In the genomic region with DNA sequence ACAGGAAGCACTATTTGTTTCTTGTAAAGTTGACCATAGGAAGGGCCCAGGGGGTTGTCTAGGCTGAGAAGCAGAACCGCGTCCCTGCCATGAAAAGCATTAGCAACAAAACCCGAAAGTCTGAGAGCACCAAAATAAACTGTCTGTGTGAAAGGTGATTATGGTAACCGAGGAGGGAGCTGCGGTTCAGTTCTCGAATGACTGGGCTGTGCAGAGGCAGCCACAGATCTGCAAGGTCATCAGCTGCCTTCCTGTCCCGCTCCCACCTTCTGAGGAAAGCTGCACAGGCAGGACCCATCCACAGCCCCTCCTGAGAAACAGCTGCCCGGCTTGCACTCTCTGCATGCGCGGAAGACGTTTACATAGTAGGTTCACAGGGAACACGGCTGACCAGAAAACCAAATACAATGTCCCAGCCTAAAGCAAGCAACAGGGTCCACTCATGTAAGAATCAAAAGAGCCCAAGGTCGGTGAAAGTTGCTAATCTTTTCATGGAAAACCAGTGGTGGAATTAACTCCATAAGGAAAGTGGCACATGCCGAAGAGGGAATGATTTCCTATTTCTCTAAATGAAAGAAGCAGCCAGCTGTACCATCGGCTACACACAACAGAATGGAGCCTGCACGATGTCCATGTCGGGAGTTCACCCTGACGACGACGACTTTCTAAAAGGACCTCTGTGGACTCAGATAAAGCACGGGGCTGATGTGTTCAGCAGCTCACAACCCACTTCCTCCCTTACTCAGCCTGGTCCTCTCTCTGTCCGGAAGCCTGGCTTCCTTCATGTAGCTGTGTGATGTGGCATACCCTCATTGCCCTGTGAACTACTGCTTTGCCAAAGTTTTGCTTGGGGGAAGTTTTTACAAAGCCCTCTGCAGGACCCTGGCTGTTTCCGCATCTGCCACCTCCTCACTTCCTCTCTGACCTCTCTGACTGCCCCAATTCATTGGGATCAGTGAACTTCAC, we compare ENCODE assay signal across 8 mouse cellular contexts.
DNase-seq lines count a peak whose midpoint lies in the region; ATAC-seq and TF ChIP-seq lines count a peak whose summit lies in the region.

No protein-coding gene starts in this region.

- WGBS in hindbrain, embryonic 13.5 days: 61% methylated on average over 23 of the region's 23 CpGs
- WGBS in hindbrain, postnatal 0 days: 55% methylated on average over 23 of the region's 23 CpGs
- 35% methylated on average over 23 of the region's 23 CpGs for WGBS in lung, embryonic 14.5 days

- 0 out of 2 replicates have a peak overlapping the region, but pooled peaks have one; percentile 14 for H3K27ac ChIP-seq in hindbrain, embryonic 13.5 days
- H3K27ac ChIP-seq in hindbrain, postnatal 0 days: no peak overlapping the region
- H3K27ac ChIP-seq in lung, embryonic 14.5 days (ENCODE audit: low read depth): peak overlapping the region; percentile 52; the same call in 1 of the 2 replicates

- no peak for ATAC-seq in hindbrain, embryonic 13.5 days (ENCODE audit: low FRiP score)
- no peak for ATAC-seq in hindbrain, postnatal 0 days
- peak; percentile 95 for ATAC-seq in granulocyte monocyte progenitor cell, adult 5-6 weeks (replicated peaks; ENCODE audit: poor library complexity, severe bottlenecking)
- peak; percentile 69; the same call in 1 of the 2 replicates for ATAC-seq in lung, embryonic 14.5 days (ENCODE audit: insufficient read depth)

- no peak for TF ChIP-seq CTCF in hindbrain, postnatal 0 days (IDR thresholded peaks at IDR 0.05; ENCODE audit: low read depth)
- TF ChIP-seq CTCF in lung, embryonic 14.5 days (IDR thresholded peaks at IDR 0.05; ENCODE audit: low read depth): no peak

- H3K9me3 ChIP-seq in hindbrain, embryonic 13.5 days: no peaks in the 10 kb centered on the region
- H3K9me3 ChIP-seq in hindbrain, postnatal 0 days (ENCODE audit: low read length): no peaks in the 10 kb centered on the region
- no peaks in the 10 kb centered on the region for H3K9me3 ChIP-seq in lung, embryonic 14.5 days (ENCODE audit: low read depth, low read length)

- H3K4me1 ChIP-seq in hindbrain, embryonic 13.5 days (replicated peaks): peaks cover 4% of the 10 kb centered on the region
- H3K4me1 ChIP-seq in hindbrain, postnatal 0 days (ENCODE audit: insufficient read depth, low read length): 0 out of 2 replicates have a peak, but pooled peaks cover 3% of the 10 kb centered on the region
- H3K4me1 ChIP-seq in lung, embryonic 14.5 days (ENCODE audit: insufficient read depth): no peaks in the 10 kb centered on the region

- no peaks in the 10 kb centered on the region for H3K27me3 ChIP-seq in hindbrain, embryonic 13.5 days
- no peaks in the 10 kb centered on the region for H3K27me3 ChIP-seq in hindbrain, postnatal 0 days (ENCODE audit: insufficient read depth, low read length)
- no peaks in the 10 kb centered on the region for H3K27me3 ChIP-seq in lung, embryonic 14.5 days (ENCODE audit: insufficient read depth, low read length)
- no peaks in the 10 kb centered on the region for H3K27me3 ChIP-seq in splenic B cell, adult 2 months (ENCODE audit: control insufficient read depth, insufficient read depth, low read length, poor library complexity, severe bottlenecking)

- no peak overlapping the region for H3K4me2 ChIP-seq in hindbrain, embryonic 13.5 days
- no peak overlapping the region for H3K4me2 ChIP-seq in hindbrain, postnatal 0 days (ENCODE audit: low read depth, low read length)
- peak overlapping the region; percentile 29 for H3K4me2 ChIP-seq in lung, embryonic 14.5 days

- no peak overlapping the region for H3K4me3 ChIP-seq in hindbrain, embryonic 13.5 days
- H3K4me3 ChIP-seq in hindbrain, postnatal 0 days (ENCODE audit: low read length): no peak overlapping the region
- peak overlapping the region; percentile 12; the same call in 1 of the 2 replicates for H3K4me3 ChIP-seq in lung, embryonic 14.5 days (ENCODE audit: low read depth, low read length)

- no peak overlapping the region for H3K9ac ChIP-seq in hindbrain, embryonic 13.5 days
- H3K9ac ChIP-seq in hindbrain, postnatal 0 days (replicated peaks; ENCODE audit: low read length): no peak overlapping the region
- H3K9ac ChIP-seq in lung, embryonic 14.5 days: no peak overlapping the region

- no peaks in the 10 kb centered on the region for H3K36me3 ChIP-seq in hindbrain, embryonic 13.5 days
- no peaks in the 10 kb centered on the region for H3K36me3 ChIP-seq in hindbrain, postnatal 0 days (ENCODE audit: insufficient read depth, low read length)
- H3K36me3 ChIP-seq in lung, embryonic 14.5 days (ENCODE audit: insufficient read depth): no peaks in the 10 kb centered on the region
- 0 out of 2 replicates have a peak, but pooled peaks cover 3% of the 10 kb centered on the region for H3K36me3 ChIP-seq in splenic B cell, adult 2 months (ENCODE audit: control insufficient read depth, insufficient read depth, low read length, poor library complexity, severe bottlenecking)

- DNase-seq in hindbrain, postnatal 0 days (ENCODE audit: low spot score): no peak
- DNase-seq in ES-CJ7 (ENCODE audit: low read depth, low spot score): peak; percentile 13
- DNase-seq in lung, embryonic 14.5 days: peak; percentile 32
- peak; percentile 74 for DNase-seq in splenic B cell, adult 2 months (ENCODE audit: low read depth, low spot score)
- no peak for DNase-seq in urinary bladder, postnatal 14 days (ENCODE audit: low spot score)
- DNase-seq in right cerebral cortex, adult 2 months (ENCODE audit: low spot score in 2 of 2): no peak

Comparison
In these comparisons a context has a peak if more than half of its experiments do, and no peak if none do; other contexts are left out.
1. ATAC-seq: peak in granulocyte monocyte progenitor cell, adult 5-6 weeks (single experiment) and lung, embryonic 14.5 days (single experiment); none in hindbrain, embryonic 13.5 days (single experiment) and hindbrain, postnatal 0 days (single experiment).
2. DNase-seq: peak in ES-CJ7 (single experiment), lung, embryonic 14.5 days (single experiment) and splenic B cell, adult 2 months (single experiment); none in hindbrain, postnatal 0 days (single experiment), urinary bladder, postnatal 14 days (single experiment) and right cerebral cortex, adult 2 months (0 of 2).